Mouse (Mus musculus) olfactory bulb, adult 2 months (tissue): ENCODE data around the gene Rgs11. TPM values are rescaled to one million over a fixed set of nuclear protein-coding genes. Genes with fewer than 3 reads are reported as not detected.
A peak's percentile ranks its signal among the peaks of the same experiment; 100 is the strongest.

Experiments
- H3K27ac ChIP-seq: fragments of 200-500 bp; 2 replicates; pipeline ENCODE4 v1.5.1; 2012; ENCODE audit warnings: low read depth, low read length; ENCODE audit not compliant: insufficient read depth
- H3K4me1 ChIP-seq: fragments of 200-500 bp; 2 replicates; pipeline ENCODE4 v1.6.1; 2012; ENCODE audit warnings: low read length; ENCODE audit not compliant: control insufficient read depth, insufficient read depth
- H3K4me3 ChIP-seq: fragments of 200-500 bp; 2 replicates; pipeline ENCODE4 v1.5.1; 2012; ENCODE audit warnings: mild to moderate bottlenecking, low read depth, low read length, moderate library complexity; ENCODE audit not compliant: insufficient read depth
- CTCF ChIP-seq: fragments of 200-500 bp; IDR thresholded peaks from 2 replicates; pipeline ENCODE4 v1.5.1; 2012; ENCODE audit warnings: low read depth, mild to moderate bottlenecking, low read length, moderate library complexity; ENCODE audit not compliant: insufficient read depth
- POLR2A ChIP-seq: fragments of 200-500 bp; IDR thresholded peaks from 2 replicates; pipeline ENCODE4 v1.6.1; 2012; ENCODE audit warnings: mild to moderate bottlenecking, low read depth, low read length, moderate library complexity; ENCODE audit not compliant: insufficient read depth
- WGBS: fragments of 180-500 bp; shearing (Covaris S2); methylation state at CpG from one replicate; pipeline ENCODE4 v1.1.7; 2018; 5-methylcytosine and 5-hydroxymethylcytosine counted together
- polyA plus RNA-seq: library from polyadenylated mRNA; stranded (reverse); fragments of >200 nt; gene quantifications from 2 replicates; pipeline ENCODE4 v1.2.4, GENCODE M21; 2012; ENCODE audit warnings: low replicate concordance; ENCODE audit not compliant: missing spikeins, insufficient read depth, insufficient read length

Rgs11 gene
- polyA plus RNA-seq, 1 experiment = not detected

GRCm38 (mm10) chr17:26192481-26193190 lies 10.1 kb upstream of the Rgs11 start:
- Histone ChIP-seq H3K27ac (no peak overlapping the region), H3K4me3 (no peak overlapping the region), H3K4me1 (no peaks in the 10 kb centered on the region)
- TF ChIP-seq POLR2A (no peak), CTCF (no peak)
- WGBS = 96% methylated on average over 15 of the region's 15 CpGs

GRCm38 (mm10) chr17:26198892-26199291 lies 3.9 kb upstream of the Rgs11 start, which contains the start of gene Pdia2:
Gene Pdia2, minus strand, starts transcription at chr17:26199087.
- H3K27ac ChIP-seq = no peak within 1 kb of the TSS
- WGBS = 81% methylated on average over 4 of the region's 4 CpGs
- no peak within 1 kb of the TSS for H3K4me3 ChIP-seq
- no peak for TF ChIP-seq POLR2A
- no peak for TF ChIP-seq CTCF
- H3K4me1 ChIP-seq = peaks cover 11% of the 10 kb centered on the region

- TF ChIP-seq POLR2A (no peak), CTCF (no peak)
- H3K4me3 ChIP-seq = peak overlapping the region; percentile 61
- H3K4me1 ChIP-seq = peaks cover 18% of the 10 kb centered on the region
- H3K27ac ChIP-seq = no peak overlapping the region
- 7% methylated on average over 92 of the region's 92 CpGs for WGBS
These were observed 1.7 kb upstream of the Rgs11 start for GRCm38 (mm10) chr17:26200831-26201705.

- Histone ChIP-seq H3K27ac (no peak overlapping the region), H3K4me3 (no peak overlapping the region), H3K4me1 (peaks cover 18% of the 10 kb centered on the region)
- no peak for TF ChIP-seq POLR2A
- TF ChIP-seq CTCF = no peak
These were observed 753 bp upstream of the Rgs11 start for GRCm38 (mm10) chr17:26201998-26202397.

GRCm38 (mm10) chr17:26203321-26203811 lies 615 bp downstream of the Rgs11 start:
- under 1% methylated on average over 30 of the region's 30 CpGs for WGBS
- TF ChIP-seq CTCF (no peak), POLR2A (no peak)
- H3K27ac ChIP-seq = no peak overlapping the region

GRCm38 (mm10) chr17:26204766-26205165 lies 2.0 kb downstream of the Rgs11 start:
- TF ChIP-seq CTCF = no peak
- no peak for TF ChIP-seq POLR2A
- WGBS = 38% methylated on average over 11 of the region's 11 CpGs
- Histone ChIP-seq H3K4me1 (peaks cover 18% of the 10 kb centered on the region), H3K27ac (no peak overlapping the region), H3K4me3 (no peak overlapping the region)

More at GRCm38 (mm10) chr17:26203321-26203811, 615 bp downstream of the Rgs11 start:
- Histone ChIP-seq H3K4me1 (peaks cover 18% of the 10 kb centered on the region), H3K4me3 (peak overlapping the region; percentile 53)

GRCm38 (mm10) chr17:26206392-26206791 lies 3.6 kb downstream of the Rgs11 start:
- TF ChIP-seq CTCF (no peak), POLR2A (no peak)
- WGBS = 73% methylated on average over 1 of the region's 1 CpGs
- Histone ChIP-seq H3K27ac (no peak overlapping the region), H3K4me3 (no peak overlapping the region), H3K4me1 (peaks cover 18% of the 10 kb centered on the region)

- TF ChIP-seq POLR2A (no peak), CTCF (no peak)
- 90% methylated on average over 12 of the region's 12 CpGs for WGBS
- no peak within 1 kb of the TSS for H3K27ac ChIP-seq
These were observed 4.9 kb downstream of the Rgs11 start, which contains the start of gene Arhgdig for GRCm38 (mm10) chr17:26207686-26208085. Gene Arhgdig, minus strand, starts transcription at chr17:26207786.

GRCm38 (mm10) chr17:26212241-26212640 lies 9.5 kb downstream of the Rgs11 start:
- Histone ChIP-seq H3K4me3 (no peak overlapping the region), H3K4me1 (no peaks in the 10 kb centered on the region), H3K27ac (no peak overlapping the region)
- no peak for TF ChIP-seq CTCF
- no peak for TF ChIP-seq POLR2A
- WGBS = 91% methylated on average over 7 of the region's 7 CpGs

More at GRCm38 (mm10) chr17:26207686-26208085, 4.9 kb downstream of the Rgs11 start, which contains the start of gene Arhgdig:
- Histone ChIP-seq H3K4me1 (peaks cover 15% of the 10 kb centered on the region), H3K4me3 (no peak within 1 kb of the TSS)

GRCm38 (mm10) chr17:26212681-26213080 lies 9.9 kb downstream of the Rgs11 start:
- Histone ChIP-seq H3K27ac (no peak overlapping the region), H3K4me1 (no peaks in the 10 kb centered on the region), H3K4me3 (no peak overlapping the region)
- TF ChIP-seq CTCF = no peak
- no peak for TF ChIP-seq POLR2A
- WGBS = 88% methylated on average over 11 of the region's 11 CpGs
